Mouse (Mus musculus) frontal cortex, postnatal 14 days (tissue): ENCODE measurements at regions not wholly inside any gene's neighbourhood (a gene's known extent, or its start where the extent isn't known, plus 50 kb on each side); places are given as distances from the start of the nearest gene placed in this dataset.

Experiments
- DNase-seq, 2 experiments: peaks; one replicate each; pipeline ENCODE4 v3.0.0; 2022; ENCODE audit warnings: low spot score in 2 of 2

- no peak for DNase-seq
Measured at GRCm38 (mm10) chr12:95054887-95055286, 637.1 kb upstream of the Flrt2 start.

- DNase-seq, result no peak
Measured at GRCm38 (mm10) chr12:95056926-95057325, 635.1 kb upstream of the Flrt2 start.

GRCm38 (mm10) chr12:95059396-95059795 is 632.6 kb upstream of the Flrt2 start:
- no peak for DNase-seq

GRCm38 (mm10) chr12:95072307-95072706 is 619.7 kb upstream of the Flrt2 start:
- DNase-seq, result no peak

- DNase-seq, result no peak
Measured at GRCm38 (mm10) chr12:95119223-95119952, 572.6 kb upstream of the Flrt2 start.

- no peak for DNase-seq
Measured at GRCm38 (mm10) chr12:95132804-95133203, 559.2 kb upstream of the Flrt2 start.

- DNase-seq, result no peak
Measured at GRCm38 (mm10) chr12:95133482-95133881, 558.5 kb upstream of the Flrt2 start.

- DNase-seq, result no peak
Measured at GRCm38 (mm10) chr12:95138167-95138566, 553.9 kb upstream of the Flrt2 start.

GRCm38 (mm10) chr12:95171051-95171450 is 521.0 kb upstream of the Flrt2 start:
- no peak for DNase-seq

GRCm38 (mm10) chr12:95173810-95174402 is 518.1 kb upstream of the Flrt2 start:
- no peak for DNase-seq

GRCm38 (mm10) chr12:95202486-95202885 is 489.5 kb upstream of the Flrt2 start:
- DNase-seq, result no peak

- DNase-seq, result no peak
Measured at GRCm38 (mm10) chr12:95205081-95205480, 486.9 kb upstream of the Flrt2 start.

GRCm38 (mm10) chr12:95239158-95239779 is 452.8 kb upstream of the Flrt2 start:
- DNase-seq, result no peak

- DNase-seq, result no peak
Measured at GRCm38 (mm10) chr12:95267187-95267586, 424.8 kb upstream of the Flrt2 start.

- no peak for DNase-seq
Measured at GRCm38 (mm10) chr12:95305386-95305785, 386.6 kb upstream of the Flrt2 start.

GRCm38 (mm10) chr12:95315151-95315750 is 376.8 kb upstream of the Flrt2 start:
- DNase-seq, result no peak

- no peak for DNase-seq
Measured at GRCm38 (mm10) chr12:95316820-95317219, 375.2 kb upstream of the Flrt2 start.

- DNase-seq, result no peak
Measured at GRCm38 (mm10) chr12:95321693-95322092, 370.3 kb upstream of the Flrt2 start.

GRCm38 (mm10) chr12:95329666-95330065 is 362.4 kb upstream of the Flrt2 start:
- no peak for DNase-seq

- no peak for DNase-seq
Measured at GRCm38 (mm10) chr12:95347786-95348185, 344.2 kb upstream of the Flrt2 start.

GRCm38 (mm10) chr12:95355151-95355550 is 336.9 kb upstream of the Flrt2 start:
- no peak for DNase-seq

- no peak for DNase-seq
Measured at GRCm38 (mm10) chr12:95384248-95384964, 307.6 kb upstream of the Flrt2 start.
